Mouse (Mus musculus): ENCODE measurements at regions not wholly inside any gene's neighbourhood (a gene's known extent, or its start where the extent isn't known, plus 50 kb on each side); places are given as distances from the start of the nearest gene placed in this dataset.
A peak's percentile ranks its signal among the peaks of the same experiment; 100 is the strongest.

DNA sequence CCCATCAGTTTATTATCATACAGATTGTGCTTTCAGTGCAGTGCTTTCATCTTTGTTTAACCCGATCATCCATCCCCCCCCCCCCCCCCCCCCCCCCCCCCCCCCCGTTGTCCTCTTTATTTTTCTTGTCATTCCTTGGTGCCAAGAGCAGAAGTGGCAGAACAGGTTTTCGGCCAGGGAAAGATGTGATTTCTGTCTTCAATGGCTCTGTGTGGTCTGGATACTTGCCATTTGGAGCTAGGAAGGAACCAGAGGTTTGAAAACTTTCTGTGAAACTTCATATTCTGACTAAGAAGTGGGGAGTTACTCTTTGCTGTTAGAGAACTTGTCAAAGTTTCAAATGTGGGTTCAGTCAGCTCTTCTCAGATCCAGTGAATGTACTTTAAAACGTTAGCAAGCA lies 231.1 kb upstream of the Tet2 start:
- Histone ChIP-seq H3K27ac (ENCODE audit: insufficient read depth, low read depth, low read length) (no peak overlapping the region), H3K36me3 (ENCODE audit: control insufficient read depth, insufficient read depth, low read length) (no peaks in the 10 kb centered on the region), H3K4me3 (ENCODE audit: insufficient read depth, low read depth, low read length) (no peak overlapping the region), H3K27me3 (replicated peaks; ENCODE audit: control insufficient read depth, insufficient read depth, low read length) (no peaks in the 10 kb centered on the region), H3K4me1 (ENCODE audit: control insufficient read depth, insufficient read depth, low read length) (no peaks in the 10 kb centered on the region)
- no peak for DNase-seq
- WGBS, result 19% methylated on average over 4 of the region's 4 CpGs
- no peak for TF ChIP-seq POLR2A (IDR thresholded peaks at IDR 0.05; ENCODE audit: low read depth, low read length)
- no peak for TF ChIP-seq CTCF (conservative IDR thresholded peaks at IDR 0.05; ENCODE audit: insufficient read depth, insufficient read length, low read depth, low read length)

DNA sequence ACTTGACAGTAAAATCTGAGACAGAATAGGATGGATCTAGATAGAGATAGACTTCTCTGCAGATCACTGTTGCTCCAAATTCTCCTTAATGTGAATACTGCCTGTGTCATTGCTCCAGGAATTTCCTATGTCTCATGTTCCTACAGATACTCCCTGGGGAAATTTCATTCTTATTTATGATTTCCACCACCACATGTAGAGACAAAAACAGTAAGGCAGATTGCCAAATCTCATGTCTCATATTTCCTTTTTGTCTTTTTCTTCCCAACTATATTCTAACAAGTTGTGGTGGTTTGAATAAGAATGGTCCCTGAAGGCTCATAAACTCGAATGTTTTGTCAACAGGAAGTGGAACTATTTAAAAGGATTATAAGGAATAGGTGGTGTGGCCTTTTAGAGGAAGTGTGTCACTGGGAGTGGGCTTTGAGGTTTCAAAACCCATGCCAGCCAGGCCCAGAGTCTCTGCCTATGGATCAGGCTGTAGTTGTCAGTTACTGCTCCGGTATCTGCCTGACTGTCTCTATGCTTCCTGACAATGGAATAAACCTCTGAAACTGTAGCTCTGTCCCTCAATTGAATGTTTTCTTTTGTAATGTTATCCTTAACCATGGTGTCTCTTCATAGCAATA lies 234.3 kb upstream of the Tet2 start:
- H3K36me3 ChIP-seq (ENCODE audit: control insufficient read depth, insufficient read depth, low read length), result no peaks in the 10 kb centered on the region
- H3K4me3 ChIP-seq (ENCODE audit: insufficient read depth, low read depth, low read length), result no peak overlapping the region
- no peaks in the 10 kb centered on the region for H3K27me3 ChIP-seq (replicated peaks; ENCODE audit: control insufficient read depth, insufficient read depth, low read length)
- no peak for DNase-seq
- TF ChIP-seq POLR2A (IDR thresholded peaks at IDR 0.05; ENCODE audit: low read depth, low read length), result no peak
- TF ChIP-seq CTCF (conservative IDR thresholded peaks at IDR 0.05; ENCODE audit: insufficient read depth, insufficient read length, low read depth, low read length), result no peak
- 64% methylated on average over 2 of the region's 2 CpGs for WGBS
- no peaks in the 10 kb centered on the region for H3K4me1 ChIP-seq (ENCODE audit: control insufficient read depth, insufficient read depth, low read length)
- H3K27ac ChIP-seq (ENCODE audit: insufficient read depth, low read depth, low read length), result no peak overlapping the region

DNA sequence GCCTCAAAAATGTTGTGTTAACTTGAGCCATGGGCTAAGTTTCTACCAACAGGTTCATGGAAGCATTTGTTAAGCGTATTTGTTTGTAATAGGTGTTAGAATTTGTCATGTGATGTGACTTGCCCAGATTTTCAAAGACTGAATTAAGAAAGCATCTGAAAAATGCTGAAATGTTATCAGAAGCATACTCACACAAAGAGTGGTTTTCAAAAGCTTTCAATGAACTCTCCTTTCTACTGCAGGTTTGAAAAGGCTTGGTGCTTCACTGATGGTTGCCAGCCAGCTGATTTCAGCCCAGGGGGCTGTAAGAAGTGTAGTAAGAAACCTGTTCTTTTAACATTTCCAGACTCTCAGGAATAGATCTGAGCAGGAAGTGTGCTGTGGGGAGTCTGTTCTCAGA lies 238.1 kb upstream of the Tet2 start:
- Histone ChIP-seq H3K4me1 (ENCODE audit: control insufficient read depth, insufficient read depth, low read length) (no peaks in the 10 kb centered on the region), H3K4me3 (ENCODE audit: insufficient read depth, low read depth, low read length) (no peak overlapping the region), H3K27ac (ENCODE audit: insufficient read depth, low read depth, low read length) (no peak overlapping the region), H3K27me3 (replicated peaks; ENCODE audit: control insufficient read depth, insufficient read depth, low read length) (no peaks in the 10 kb centered on the region), H3K36me3 (ENCODE audit: control insufficient read depth, insufficient read depth, low read length) (no peaks in the 10 kb centered on the region)
- no peak for DNase-seq
- 78% methylated on average over 1 of the region's 1 CpGs for WGBS
- TF ChIP-seq CTCF (conservative IDR thresholded peaks at IDR 0.05; ENCODE audit: insufficient read depth, insufficient read length, low read depth, low read length) (no peak), POLR2A (IDR thresholded peaks at IDR 0.05; ENCODE audit: low read depth, low read length) (no peak)

DNA sequence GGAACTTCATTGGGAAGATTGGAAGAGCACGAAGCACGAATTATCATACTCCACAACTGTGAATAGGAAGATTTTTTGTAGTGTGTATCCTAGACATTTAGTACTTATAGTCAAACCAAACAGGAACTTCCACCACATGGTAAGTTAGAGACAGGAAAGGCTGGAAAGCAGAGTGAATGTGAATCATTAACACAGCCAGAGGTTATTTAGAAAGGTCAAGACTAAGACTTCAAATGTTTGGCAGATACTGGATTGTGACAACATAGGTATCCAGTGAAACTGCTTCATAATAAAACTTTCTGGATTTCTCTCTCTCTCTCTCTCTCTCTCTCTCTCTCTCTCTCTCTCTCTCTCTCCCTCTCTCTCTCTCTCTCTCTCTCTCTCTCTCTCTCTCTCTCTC lies 246.4 kb upstream of the Tet2 start:
- TF ChIP-seq CTCF (conservative IDR thresholded peaks at IDR 0.05; ENCODE audit: insufficient read depth, insufficient read length, low read depth, low read length) (no peak), POLR2A (IDR thresholded peaks at IDR 0.05; ENCODE audit: low read depth, low read length) (no peak)
- no peaks in the 10 kb centered on the region for H3K36me3 ChIP-seq (ENCODE audit: control insufficient read depth, insufficient read depth, low read length)

DNA sequence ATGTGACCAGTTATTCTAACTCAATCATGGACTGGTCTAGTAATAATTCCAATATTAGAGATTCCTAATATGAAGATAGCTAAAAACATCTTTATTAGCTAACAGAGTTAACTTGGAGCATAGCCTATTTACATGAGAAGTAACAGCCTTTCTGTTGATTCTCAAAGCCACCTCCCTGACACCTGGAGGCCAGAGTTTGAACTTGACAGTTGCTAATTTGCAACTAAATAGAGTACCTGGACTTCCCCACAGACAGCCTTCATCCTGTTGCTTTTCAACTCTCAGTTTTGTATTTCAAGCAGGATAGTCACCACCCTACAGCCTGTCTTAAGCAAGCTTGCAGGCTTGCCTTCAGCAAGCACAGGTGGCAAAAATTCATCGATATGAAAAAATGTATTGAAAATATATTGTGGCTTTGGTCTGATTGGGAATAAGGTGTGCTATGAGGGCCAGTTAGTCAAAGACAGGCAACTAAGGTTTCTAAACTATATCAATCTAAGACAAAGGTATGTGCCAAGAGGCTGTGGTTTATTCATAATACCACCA lies 264.1 kb upstream of the Tet2 start:
- Histone ChIP-seq H3K27ac (ENCODE audit: insufficient read depth, low read depth, low read length) (no peak overlapping the region), H3K36me3 (ENCODE audit: control insufficient read depth, insufficient read depth, low read length) (no peaks in the 10 kb centered on the region), H3K27me3 (replicated peaks; ENCODE audit: control insufficient read depth, insufficient read depth, low read length) (no peaks in the 10 kb centered on the region), H3K4me1 (ENCODE audit: control insufficient read depth, insufficient read depth, low read length) (no peaks in the 10 kb centered on the region), H3K4me3 (ENCODE audit: insufficient read depth, low read depth, low read length) (no peak overlapping the region)
- 83% methylated on average over 1 of the region's 1 CpGs for WGBS
- DNase-seq, result no peak
- TF ChIP-seq CTCF (conservative IDR thresholded peaks at IDR 0.05; ENCODE audit: insufficient read depth, insufficient read length, low read depth, low read length) (no peak), POLR2A (IDR thresholded peaks at IDR 0.05; ENCODE audit: low read depth, low read length) (no peak)

More for the DNA sequence above, 246.4 kb upstream of the Tet2 start:
- H3K4me1 ChIP-seq (ENCODE audit: control insufficient read depth, insufficient read depth, low read length), result no peaks in the 10 kb centered on the region
- WGBS, result 88% methylated on average over 2 of the region's 2 CpGs
- no peak overlapping the region for H3K4me3 ChIP-seq (ENCODE audit: insufficient read depth, low read depth, low read length)
- H3K27ac ChIP-seq (ENCODE audit: insufficient read depth, low read depth, low read length), result no peak overlapping the region
- H3K27me3 ChIP-seq (replicated peaks; ENCODE audit: control insufficient read depth, insufficient read depth, low read length), result no peaks in the 10 kb centered on the region
- peak; percentile 43 for DNase-seq

DNA sequence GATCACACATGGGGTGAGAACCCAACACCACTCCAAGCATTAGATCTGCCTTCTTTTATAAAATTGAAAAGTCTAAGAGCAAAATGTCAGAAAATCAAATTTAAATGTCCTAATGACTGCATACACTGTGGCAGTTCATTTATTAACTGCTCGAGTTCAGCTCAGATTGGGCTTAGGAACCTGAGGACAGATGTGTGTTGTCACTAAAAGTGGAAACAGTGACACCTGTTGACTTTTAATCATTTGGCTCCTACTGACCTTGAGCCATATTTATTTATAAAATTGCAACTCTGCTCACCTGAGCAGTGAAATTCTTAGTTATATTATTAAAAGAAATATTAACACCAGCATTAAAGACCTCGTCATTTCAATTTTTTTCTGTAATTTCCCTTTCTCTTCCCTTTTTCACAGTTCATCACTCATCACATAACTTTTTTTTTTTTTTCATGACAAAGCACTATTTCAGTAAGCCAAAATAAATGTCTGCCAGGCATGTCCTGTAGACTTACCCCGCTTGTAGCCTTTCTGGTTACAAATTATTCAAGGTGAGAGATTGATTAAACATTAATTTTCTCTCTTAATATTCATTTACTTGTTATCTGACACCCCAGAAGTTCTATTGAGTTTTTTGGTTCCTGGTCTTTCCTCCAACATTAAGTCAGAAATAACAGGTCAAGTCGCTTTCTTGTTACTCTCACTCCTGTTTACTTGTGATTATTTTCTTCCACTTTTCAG lies 274.2 kb upstream of the Tet2 start:
- Histone ChIP-seq H3K27ac (ENCODE audit: insufficient read depth, low read depth, low read length) (peak overlapping the region; percentile 82), H3K27me3 (replicated peaks; ENCODE audit: control insufficient read depth, insufficient read depth, low read length) (no peaks in the 10 kb centered on the region), H3K36me3 (ENCODE audit: control insufficient read depth, insufficient read depth, low read length) (no peaks in the 10 kb centered on the region), H3K4me3 (ENCODE audit: insufficient read depth, low read depth, low read length) (no peak overlapping the region), H3K4me1 (ENCODE audit: control insufficient read depth, insufficient read depth, low read length) (0 out of 2 replicates have a peak, but pooled peaks cover 5% of the 10 kb centered on the region)
- peak; percentile 53 for DNase-seq
- 26% methylated on average over 4 of the region's 4 CpGs for whole genome bisulfite sequencing
- TF ChIP-seq CTCF (conservative IDR thresholded peaks at IDR 0.05; ENCODE audit: insufficient read depth, insufficient read length, low read depth, low read length) (no peak), POLR2A (IDR thresholded peaks at IDR 0.05; ENCODE audit: low read depth, low read length) (no peak)

DNA sequence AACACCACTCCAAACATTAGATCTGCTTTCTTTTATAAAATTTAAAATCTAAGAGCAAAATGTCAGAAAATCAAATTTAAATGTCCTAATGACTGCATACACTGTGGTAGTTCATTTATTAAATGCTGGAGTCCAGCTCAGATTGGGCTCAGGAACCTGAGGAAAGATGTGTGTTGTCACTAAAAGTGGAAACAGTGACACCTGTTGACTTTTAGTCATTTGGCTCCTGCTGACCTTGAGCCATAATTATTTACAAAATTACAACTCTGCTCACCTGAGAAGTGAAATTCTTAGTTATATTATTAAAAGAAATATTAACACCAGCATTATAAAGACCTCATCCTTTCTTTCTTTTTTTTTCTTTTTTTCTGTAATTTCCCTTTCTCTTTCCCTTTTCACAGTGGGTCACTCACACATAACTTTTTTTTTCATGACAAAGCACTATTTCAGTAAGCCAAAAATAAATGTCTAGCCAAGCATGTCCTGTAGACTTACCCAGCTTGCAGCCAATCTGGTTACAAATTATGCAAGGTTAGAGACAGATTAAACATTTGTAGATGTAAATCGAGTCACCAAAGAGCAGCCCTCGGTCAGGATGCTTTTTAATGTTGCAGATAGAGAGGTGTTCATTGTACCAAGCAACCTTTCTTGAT lies 288.9 kb upstream of the Tet2 start:
- DNase-seq, result peak; percentile 60
- H3K36me3 ChIP-seq (ENCODE audit: control insufficient read depth, insufficient read depth, low read length), result no peaks in the 10 kb centered on the region
- TF ChIP-seq POLR2A (IDR thresholded peaks at IDR 0.05; ENCODE audit: low read depth, low read length), result no peak
- no peak for TF ChIP-seq CTCF (conservative IDR thresholded peaks at IDR 0.05; ENCODE audit: insufficient read depth, insufficient read length, low read depth, low read length)
- H3K27ac ChIP-seq (ENCODE audit: insufficient read depth, low read depth, low read length), result no peak overlapping the region
- H3K4me1 ChIP-seq (ENCODE audit: control insufficient read depth, insufficient read depth, low read length), result no peaks in the 10 kb centered on the region; the same call in 1 of the 2 replicates
- WGBS, result 24% methylated on average over 2 of the region's 2 CpGs
- no peak overlapping the region for H3K4me3 ChIP-seq (ENCODE audit: insufficient read depth, low read depth, low read length)
- H3K27me3 ChIP-seq (replicated peaks; ENCODE audit: control insufficient read depth, insufficient read depth, low read length), result no peaks in the 10 kb centered on the region

All from kidney, adult 2 months (tissue).